Mouse (Mus musculus): Measurements from ENCODE around the gene Cacnb1.

DNA sequence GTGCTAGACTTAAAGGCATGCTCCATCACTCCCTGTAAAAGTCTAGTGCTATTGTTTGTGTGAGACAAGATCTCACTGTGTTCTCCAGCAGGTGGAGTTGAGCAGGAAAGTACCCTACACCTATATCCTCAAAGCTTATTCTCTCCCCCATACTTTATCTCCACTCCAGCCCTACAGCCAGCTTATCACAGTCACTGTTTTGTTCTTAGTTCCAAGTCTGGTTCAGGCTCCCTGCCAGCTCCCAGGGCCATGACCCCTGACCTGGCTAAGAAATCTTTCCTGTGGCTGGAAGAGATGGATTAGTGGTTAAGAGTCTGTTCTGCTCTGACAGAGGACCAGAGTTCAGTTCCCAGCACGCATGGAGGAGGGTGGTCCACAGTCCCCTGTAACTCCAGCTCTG lies 23.6 kb upstream of the Cacnb1 start:
- no peak for TF ChIP-seq EP300 (IDR thresholded peaks at IDR 0.05; ENCODE audit: low read depth)
- TF ChIP-seq CTCF (IDR thresholded peaks at IDR 0.05; ENCODE audit: low read depth): no peak

Measured in liver, embryonic 14.5 days (tissue).